Mouse (Mus musculus): Measurements from ENCODE around the gene Atp6v1a.

The Atp6v1a gene

GRCm38 (mm10) chr16:44061341-44061740 lies 78.2 kb downstream of the Atp6v1a start:
- no peak for DNase-seq (ENCODE audit: low spot score in 2 of 2)

GRCm38 (mm10) chr16:44060604-44061286 lies 78.8 kb downstream of the Atp6v1a start:
- DNase-seq (ENCODE audit: low spot score in 2 of 2) = no peak

- DNase-seq (ENCODE audit: low spot score in 2 of 2) = peak; percentile 67 to 86
Measured at GRCm38 (mm10) chr16:44058745-44059144, 80.8 kb downstream of the Atp6v1a start.

GRCm38 (mm10) chr16:44055766-44056165 lies 83.7 kb downstream of the Atp6v1a start:
- DNase-seq (ENCODE audit: low spot score in 2 of 2) = no peak

GRCm38 (mm10) chr16:44053265-44053664 lies 86.2 kb downstream of the Atp6v1a start:
- DNase-seq (ENCODE audit: low spot score in 2 of 2) = no peak

GRCm38 (mm10) chr16:44052390-44052789 lies 87.1 kb downstream of the Atp6v1a start:
- no peak for DNase-seq (ENCODE audit: low spot score in 2 of 2)

GRCm38 (mm10) chr16:44050139-44050538 lies 89.4 kb downstream of the Atp6v1a start:
- no peak for DNase-seq (ENCODE audit: low spot score in 2 of 2)

- no peak for DNase-seq (ENCODE audit: low spot score in 2 of 2)
Measured at GRCm38 (mm10) chr16:44039112-44039511, 100.4 kb downstream of the Atp6v1a start.

All from frontal cortex, postnatal 36 days (tissue).